ENCODE assay signal across 7 mouse cellular contexts in the genomic region with DNA sequence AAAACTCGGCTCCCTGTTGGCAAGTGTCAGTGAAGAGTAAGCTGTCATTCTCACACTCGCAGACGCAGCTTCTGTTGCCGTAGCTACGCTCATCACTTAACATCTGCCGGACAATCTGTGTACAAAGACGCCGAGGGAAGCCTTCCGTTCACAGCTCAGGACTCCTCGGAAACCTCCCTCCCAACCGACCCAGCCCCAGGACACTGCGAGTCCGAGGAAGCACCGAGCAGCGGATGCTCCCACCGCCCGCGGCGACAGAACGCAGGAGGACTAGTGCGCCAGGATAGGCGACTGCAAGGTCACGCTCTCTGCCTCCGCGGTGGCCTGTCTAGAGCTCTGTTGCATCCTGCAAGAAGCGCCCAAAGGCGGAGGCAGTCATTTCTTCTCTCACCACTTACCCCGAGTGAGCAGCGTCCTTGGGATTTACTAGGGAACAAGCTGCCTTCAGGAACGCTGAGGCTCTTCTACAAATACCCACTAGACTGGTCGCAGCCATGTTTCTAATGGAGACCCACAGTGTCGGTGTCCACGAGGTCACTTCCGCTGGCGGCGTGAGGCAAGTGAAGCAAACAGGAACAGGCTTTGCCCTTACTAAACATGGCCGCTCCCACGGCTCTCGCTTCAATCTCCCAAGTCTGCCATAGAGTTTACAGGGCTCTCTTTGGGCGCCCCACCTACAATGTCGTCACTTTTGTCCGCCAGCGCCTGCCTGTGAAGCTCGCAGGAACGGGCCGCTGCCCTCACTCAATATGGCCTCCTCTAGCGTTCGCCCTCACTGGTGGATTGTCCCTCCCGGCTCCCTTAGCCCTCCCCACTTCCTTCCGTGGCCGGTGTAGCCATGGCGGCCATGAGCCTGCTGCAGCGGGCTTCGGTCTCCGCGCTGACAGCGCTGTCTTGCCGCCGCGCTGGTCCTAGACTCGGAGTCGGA. TPM values are rescaled to one million over a fixed set of nuclear protein-coding genes. Genes with fewer than 3 reads are reported as not detected.
DNase-seq lines count a peak whose midpoint lies in the region; ATAC-seq lines count a peak whose summit lies in the region.

Gene Ndufb5, plus strand, starts transcription at position 747 of the 928 bp plus-strand sequence.

- no peaks in the 10 kb centered on the region for H3K4me1 ChIP-seq in embryonic facial prominence, embryonic 11.5 days (ENCODE audit: control insufficient read depth, insufficient read depth, low read length)
- peaks cover 19% of the 10 kb centered on the region for H3K4me1 ChIP-seq in limb, embryonic 10.5 days
- peaks cover 26% of the 10 kb centered on the region for H3K4me1 ChIP-seq in midbrain, embryonic 13.5 days (replicated peaks)

- DNase-seq in adrenal gland, postnatal 14 days = peak; percentile 98
- peak; percentile 98 for DNase-seq in embryonic facial prominence, embryonic 11.5 days (ENCODE audit: low spot score)
- peak; percentile 99 for DNase-seq in kidney, adult 11 months
- DNase-seq in limb, embryonic 10.5 days (ENCODE audit: low spot score) = peak; percentile 94
- peak; percentile 95 for DNase-seq in spleen, adult 12 weeks (ENCODE audit: low spot score)

- peak within 1 kb of the TSS; percentile 86 for H3K4me2 ChIP-seq in embryonic facial prominence, embryonic 11.5 days (ENCODE audit: low read depth, low read length)
- peak within 1 kb of the TSS; percentile 84 for H3K4me2 ChIP-seq in midbrain, embryonic 13.5 days (replicated peaks)

- peak within 1 kb of the TSS; percentile 59 for H3K27ac ChIP-seq in embryonic facial prominence, embryonic 11.5 days (replicated peaks; ENCODE audit: low read depth, low read length)
- H3K27ac ChIP-seq in limb, embryonic 10.5 days = peak within 1 kb of the TSS; percentile 83
- H3K27ac ChIP-seq in midbrain, embryonic 13.5 days = peak within 1 kb of the TSS; percentile 84

- H3K4me3 ChIP-seq in embryonic facial prominence, embryonic 11.5 days (ENCODE audit: low read depth, low read length) = peak within 1 kb of the TSS; percentile 92
- H3K4me3 ChIP-seq in limb, embryonic 10.5 days = peak within 1 kb of the TSS; percentile 90
- peak within 1 kb of the TSS; percentile 89 for H3K4me3 ChIP-seq in midbrain, embryonic 13.5 days (replicated peaks)

- WGBS in embryonic facial prominence, embryonic 11.5 days = under 1% methylated on average over 62 of the region's 62 CpGs
- under 1% methylated on average over 62 of the region's 62 CpGs for WGBS in limb, embryonic 10.5 days
- WGBS in midbrain, embryonic 13.5 days = under 1% methylated on average over 62 of the region's 62 CpGs

- H3K9me3 ChIP-seq in embryonic facial prominence, embryonic 11.5 days (replicated peaks; ENCODE audit: control insufficient read depth, low read length) = no peaks in the 10 kb centered on the region
- no peaks in the 10 kb centered on the region for H3K9me3 ChIP-seq in limb, embryonic 10.5 days (replicated peaks)
- H3K9me3 ChIP-seq in midbrain, embryonic 13.5 days = no peaks in the 10 kb centered on the region

- peak within 1 kb of the TSS; percentile 80 for H3K9ac ChIP-seq in embryonic facial prominence, embryonic 11.5 days (replicated peaks; ENCODE audit: low read length)
- H3K9ac ChIP-seq in midbrain, embryonic 13.5 days (replicated peaks) = peak within 1 kb of the TSS; percentile 85

- no peaks in the 10 kb centered on the region for H3K27me3 ChIP-seq in embryonic facial prominence, embryonic 11.5 days (ENCODE audit: control insufficient read depth, insufficient read depth, low read length)
- no peaks in the 10 kb centered on the region for H3K27me3 ChIP-seq in limb, embryonic 10.5 days (ENCODE audit: low read depth, poor library complexity, severe bottlenecking)
- H3K27me3 ChIP-seq in midbrain, embryonic 13.5 days = no peaks in the 10 kb centered on the region

- no peaks in the 10 kb centered on the region; the same call in 1 of the 2 replicates for H3K36me3 ChIP-seq in embryonic facial prominence, embryonic 11.5 days (replicated peaks; ENCODE audit: control insufficient read depth, insufficient read depth, low read depth, low read length)
- peaks cover 53% of the 10 kb centered on the region for H3K36me3 ChIP-seq in limb, embryonic 10.5 days
- H3K36me3 ChIP-seq in midbrain, embryonic 13.5 days = peaks cover 22% of the 10 kb centered on the region

- ATAC-seq in embryonic facial prominence, embryonic 11.5 days (replicated peaks; ENCODE audit: insufficient number of reproducible peaks, low FRiP score, low TSS enrichment, low read depth) = peak; percentile 99
- peak; percentile 89 for ATAC-seq in granulocyte monocyte progenitor cell, adult 5-6 weeks (replicated peaks; ENCODE audit: poor library complexity, severe bottlenecking)
- peak; percentile 98 for ATAC-seq in midbrain, embryonic 13.5 days

RNA-seq across cellular contexts. Expression of gene Ndufb5, which starts in this region (rescaled TPM):
- 503 and 504 TPM in 2 replicates for total RNA-seq in adrenal gland, postnatal 14 days (2021)
- 333 and 337 TPM in 2 replicates for polyA plus RNA-seq in embryonic facial prominence, embryonic 11.5 days (2014; fragmentation: Nextera tagmentation; extraction: Ambion mirVana)
- 279 and 293 TPM in 2 replicates for total RNA-seq in granulocyte monocyte progenitor cell, adult 5-6 weeks (2014; fragmentation: Nextera tagmentation)
- 250 and 266 TPM in 2 replicates for total RNA-seq in granulocyte monocyte progenitor cell, adult 5-6 weeks (2017)
- 254 and 280 TPM in 2 replicates for polyA plus RNA-seq in limb, embryonic 10.5 days (2016; fragmentation: Nextera tagmentation; extraction: Ambion mirVana)
- polyA plus RNA-seq in midbrain, embryonic 13.5 days (2015; fragmentation: Nextera tagmentation; extraction: Ambion mirVana) = 308 and 338 TPM in 2 replicates

Comparison
In these comparisons a context has a peak if more than half of its experiments do, and no peak if none do; other contexts are left out.
1. Peak in every context shown above with its lines: DNase-seq, ATAC-seq, H3K4me3 ChIP-seq and H3K27ac ChIP-seq.